Mouse (Mus musculus): Measurements from ENCODE around the gene Myo9b. TPM values are rescaled to one million over a fixed set of nuclear protein-coding genes. Genes with fewer than 3 reads are reported as not detected.
"Not testable (repeated sequence)": the region's sequence is repeated elsewhere in the genome, so short reads cannot be mapped to it uniquely, and the experiment has no call there.

The Myo9b gene
- total and polyA plus RNA-seq, 3 experiments = 40.0 to 58.6 (median 43.9) TPM

- Histone ChIP-seq H3K36me3 (replicated peaks) (peaks cover 47% of the 10 kb centered on the region), H3K27me3 (ENCODE audit: insufficient read depth, low read length) (no peaks in the 10 kb centered on the region), H3K9me3 (replicated peaks) (no peaks in the 10 kb centered on the region), H3K4me3 (ENCODE audit: low read depth, low read length) (no peak overlapping the region), H3K4me1 (ENCODE audit: insufficient read depth, low read depth, low read length) (peaks cover 20% of the 10 kb centered on the region)
- ATAC-seq (ENCODE audit: extremely low read depth, insufficient number of reproducible peaks, low FRiP score, poor library complexity, severe bottlenecking) = no peak
- DNase-seq (ENCODE audit: low spot score) = no peak
- TF ChIP-seq CTCF (IDR thresholded peaks at IDR 0.05; ENCODE audit: low read depth, low read length) = no peak
- TF ChIP-seq GATA2 (IDR thresholded peaks at IDR 0.05; ENCODE audit: borderline replicate concordance, low read depth, low read length) = no peak
- TF ChIP-seq TAL1 (conservative IDR thresholded peaks at IDR 0.05; ENCODE audit: low read depth, low read length) = no peak
- TF ChIP-seq GATA1 (IDR thresholded peaks at IDR 0.05; ENCODE audit: borderline replicate concordance, low read length) = no peak
- no peak for TF ChIP-seq POLR2AphosphoS5 (IDR thresholded peaks at IDR 0.05; ENCODE audit: insufficient replicate concordance, low read depth, low read length)
Measured at GRCm38 (mm10) chr8:71267690-71268089, 4.8 kb upstream of the Myo9b start.

DNA sequence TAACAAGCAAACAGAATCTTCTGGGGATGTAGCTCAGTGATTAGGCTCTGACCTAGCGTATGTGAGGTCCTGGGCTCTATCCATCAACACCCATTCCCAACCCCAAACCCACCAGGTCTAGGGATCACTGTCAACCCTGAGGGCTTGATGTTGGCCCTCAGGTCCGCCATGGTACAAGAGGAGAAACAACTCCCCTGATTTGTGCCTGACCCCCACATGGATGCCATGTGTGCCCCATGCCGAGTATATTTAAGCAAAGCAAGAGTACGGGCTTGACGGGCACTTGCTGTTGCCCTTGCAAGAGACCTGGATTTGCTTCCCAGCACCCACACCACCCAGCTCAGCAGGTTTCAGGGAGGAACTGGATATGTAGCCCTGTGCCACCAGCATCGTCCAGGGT, 4.2 kb upstream of the Myo9b start:
- DNase-seq (ENCODE audit: low spot score); H3K9me3 ChIP-seq (replicated peaks); H3K4me3 ChIP-seq (ENCODE audit: low read depth, low read length); H3K27me3 ChIP-seq (ENCODE audit: insufficient read depth, low read length); ATAC-seq (ENCODE audit: extremely low read depth, insufficient number of reproducible peaks, low FRiP score, poor library complexity, severe bottlenecking): not testable (repeated sequence)
- H3K4me1 ChIP-seq (ENCODE audit: insufficient read depth, low read depth, low read length) = peaks cover 23% of the 10 kb centered on the region
- peaks cover 41% of the 10 kb centered on the region for H3K36me3 ChIP-seq (replicated peaks)

DNA sequence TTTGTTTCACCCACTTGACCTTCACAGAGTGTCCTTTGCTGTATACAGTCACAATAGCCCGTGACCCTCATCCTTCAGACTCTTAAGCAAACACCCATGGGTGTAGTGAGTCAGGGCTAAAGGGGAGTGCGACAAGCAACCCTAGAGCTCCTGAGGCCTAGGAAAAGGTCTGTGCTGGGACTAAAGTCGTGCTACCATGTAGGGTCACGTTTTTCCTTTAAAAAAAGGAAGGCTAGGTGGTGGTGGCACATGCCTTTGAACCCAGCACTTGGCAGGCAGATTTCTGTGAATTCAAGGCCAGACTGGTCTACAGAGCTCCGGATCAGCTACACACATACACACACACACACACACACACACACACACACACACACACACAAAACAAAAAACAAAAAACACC, 884 bp upstream of the Myo9b start:
- peak overlapping the region; percentile 93 for H3K4me3 ChIP-seq (ENCODE audit: low read depth, low read length)
- TF ChIP-seq GATA2 (IDR thresholded peaks at IDR 0.05; ENCODE audit: borderline replicate concordance, low read depth, low read length) = no peak
- no peak for TF ChIP-seq GATA1 (IDR thresholded peaks at IDR 0.05; ENCODE audit: borderline replicate concordance, low read length)
- TF ChIP-seq TAL1 (conservative IDR thresholded peaks at IDR 0.05; ENCODE audit: low read depth, low read length) = no peak
- TF ChIP-seq POLR2AphosphoS5 (IDR thresholded peaks at IDR 0.05; ENCODE audit: insufficient replicate concordance, low read depth, low read length) = no peak
- TF ChIP-seq CTCF (IDR thresholded peaks at IDR 0.05; ENCODE audit: low read depth, low read length) = no peak
- H3K27me3 ChIP-seq (ENCODE audit: insufficient read depth, low read length) = no peaks in the 10 kb centered on the region
- DNase-seq (ENCODE audit: low spot score) (no peak), ATAC-seq (ENCODE audit: extremely low read depth, insufficient number of reproducible peaks, low FRiP score, poor library complexity, severe bottlenecking) (no peak)
- H3K9me3 ChIP-seq (replicated peaks) = no peaks in the 10 kb centered on the region
- H3K36me3 ChIP-seq (replicated peaks) = peaks cover 59% of the 10 kb centered on the region
- H3K4me1 ChIP-seq (ENCODE audit: insufficient read depth, low read depth, low read length) = peaks cover 54% of the 10 kb centered on the region

DNA sequence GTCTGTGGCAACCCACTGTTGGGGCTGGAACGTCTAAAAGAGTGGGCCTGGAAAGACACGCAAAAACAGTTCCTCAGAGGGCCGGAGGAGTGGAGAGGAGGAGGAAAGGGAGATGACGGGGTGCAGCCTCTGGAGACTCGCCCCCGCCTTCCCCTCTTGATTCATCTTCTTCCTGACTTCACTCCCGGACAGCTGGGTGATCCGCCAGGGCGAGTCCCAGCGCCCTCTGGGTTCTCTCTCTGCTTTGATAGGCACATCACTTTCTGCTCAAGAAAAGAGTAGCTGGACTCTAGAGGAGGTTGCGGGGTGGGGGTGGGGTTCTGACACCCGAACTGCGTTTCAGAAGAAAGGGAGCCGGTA, 617 bp downstream of the Myo9b start:
- peaks cover 51% of the 10 kb centered on the region for H3K4me1 ChIP-seq (ENCODE audit: insufficient read depth, low read depth, low read length)
- peaks cover 63% of the 10 kb centered on the region for H3K36me3 ChIP-seq (replicated peaks)
- no peak for TF ChIP-seq CTCF (IDR thresholded peaks at IDR 0.05; ENCODE audit: low read depth, low read length)
- TF ChIP-seq GATA1 (IDR thresholded peaks at IDR 0.05; ENCODE audit: borderline replicate concordance, low read length) = no peak
- TF ChIP-seq TAL1 (conservative IDR thresholded peaks at IDR 0.05; ENCODE audit: low read depth, low read length) = no peak
- no peak for TF ChIP-seq GATA2 (IDR thresholded peaks at IDR 0.05; ENCODE audit: borderline replicate concordance, low read depth, low read length)
- TF ChIP-seq POLR2AphosphoS5 (IDR thresholded peaks at IDR 0.05; ENCODE audit: insufficient replicate concordance, low read depth, low read length) = no peak
- peak; percentile 32; the same call in 1 of the 2 replicates for ATAC-seq (ENCODE audit: extremely low read depth, insufficient number of reproducible peaks, low FRiP score, poor library complexity, severe bottlenecking)
- H3K4me3 ChIP-seq (ENCODE audit: low read depth, low read length) = peak overlapping the region; percentile 93
- H3K27me3 ChIP-seq (ENCODE audit: insufficient read depth, low read length) = no peaks in the 10 kb centered on the region
- peak; percentile 76 for DNase-seq (ENCODE audit: low spot score)
- H3K9me3 ChIP-seq (replicated peaks) = no peaks in the 10 kb centered on the region

- H3K36me3 ChIP-seq (replicated peaks) = peaks cover 63% of the 10 kb centered on the region
- peaks cover 56% of the 10 kb centered on the region for H3K4me1 ChIP-seq (ENCODE audit: insufficient read depth, low read depth, low read length)
- no peaks in the 10 kb centered on the region for H3K9me3 ChIP-seq (replicated peaks)
- no peaks in the 10 kb centered on the region for H3K27me3 ChIP-seq (ENCODE audit: insufficient read depth, low read length)
- H3K4me3 ChIP-seq (ENCODE audit: low read depth, low read length) = no peak overlapping the region; the same call in 1 of the 2 replicates
- DNase-seq (ENCODE audit: low spot score) (peak; percentile 21), ATAC-seq (ENCODE audit: extremely low read depth, insufficient number of reproducible peaks, low FRiP score, poor library complexity, severe bottlenecking) (no peak)
- peak; percentile 35 for TF ChIP-seq TAL1 (conservative IDR thresholded peaks at IDR 0.05; ENCODE audit: low read depth, low read length)
- no peak for TF ChIP-seq POLR2AphosphoS5 (IDR thresholded peaks at IDR 0.05; ENCODE audit: insufficient replicate concordance, low read depth, low read length)
Measured at GRCm38 (mm10) chr8:71274478-71274877, 2.0 kb downstream of the Myo9b start.

GRCm38 (mm10) chr8:71276166-71276565, 3.7 kb downstream of the Myo9b start:
- Histone ChIP-seq H3K9me3 (replicated peaks) (no peaks in the 10 kb centered on the region), H3K4me3 (ENCODE audit: low read depth, low read length) (no peak overlapping the region), H3K36me3 (replicated peaks) (peaks cover 60% of the 10 kb centered on the region), H3K4me1 (ENCODE audit: insufficient read depth, low read depth, low read length) (peaks cover 50% of the 10 kb centered on the region), H3K27me3 (ENCODE audit: insufficient read depth, low read length) (no peaks in the 10 kb centered on the region)
- TF ChIP-seq CTCF (IDR thresholded peaks at IDR 0.05; ENCODE audit: low read depth, low read length) (no peak), POLR2AphosphoS5 (IDR thresholded peaks at IDR 0.05; ENCODE audit: insufficient replicate concordance, low read depth, low read length) (no peak), TAL1 (conservative IDR thresholded peaks at IDR 0.05; ENCODE audit: low read depth, low read length) (no peak), GATA2 (IDR thresholded peaks at IDR 0.05; ENCODE audit: borderline replicate concordance, low read depth, low read length) (no peak), GATA1 (IDR thresholded peaks at IDR 0.05; ENCODE audit: borderline replicate concordance, low read length) (no peak)
- DNase-seq (ENCODE audit: low spot score) = no peak
- ATAC-seq (ENCODE audit: extremely low read depth, insufficient number of reproducible peaks, low FRiP score, poor library complexity, severe bottlenecking) = no peak

GRCm38 (mm10) chr8:71279409-71279808, 6.9 kb downstream of the Myo9b start:
- H3K27me3 ChIP-seq (ENCODE audit: insufficient read depth, low read length); ATAC-seq (ENCODE audit: extremely low read depth, insufficient number of reproducible peaks, low FRiP score, poor library complexity, severe bottlenecking): not testable (repeated sequence)
- peaks cover 28% of the 10 kb centered on the region for H3K4me1 ChIP-seq (ENCODE audit: insufficient read depth, low read depth, low read length)

GRCm38 (mm10) chr8:71281731-71282130, 9.2 kb downstream of the Myo9b start:
- not testable (repeated sequence) for H3K9me3 ChIP-seq (replicated peaks); H3K4me3 ChIP-seq (ENCODE audit: low read depth, low read length); ATAC-seq (ENCODE audit: extremely low read depth, insufficient number of reproducible peaks, low FRiP score, poor library complexity, severe bottlenecking); H3K27me3 ChIP-seq (ENCODE audit: insufficient read depth, low read length); DNase-seq (ENCODE audit: low spot score)
- H3K4me1 ChIP-seq (ENCODE audit: insufficient read depth, low read depth, low read length) = peaks cover 12% of the 10 kb centered on the region
- peaks cover 76% of the 10 kb centered on the region for H3K36me3 ChIP-seq (replicated peaks)

More at GRCm38 (mm10) chr8:71279409-71279808, 6.9 kb downstream of the Myo9b start:
- DNase-seq (ENCODE audit: low spot score); H3K9me3 ChIP-seq (replicated peaks); H3K4me3 ChIP-seq (ENCODE audit: low read depth, low read length): not testable (repeated sequence)
- peaks cover 81% of the 10 kb centered on the region for H3K36me3 ChIP-seq (replicated peaks)

Measured in G1E (cell line).